Mouse (Mus musculus) left cerebral cortex, postnatal 25 days (tissue): ENCODE measurements around the gene Mipep. TPM values are rescaled to one million over a fixed set of nuclear protein-coding genes. Genes with fewer than 3 reads are reported as not detected.

Source experiments
- DNase-seq, 2 experiments: peaks; one replicate each; pipeline ENCODE4 v3.0.0; 2022; ENCODE audit warnings: low spot score in 2 of 2, mixed read lengths in 1 of 2
- intact Hi-C: fragments of 180-260 bp; cut with DNase I; formaldehyde crosslinking; loops from one replicate; pipeline ENCODE4 v1.15.1; 2025
- total RNA-seq, 2 experiments: library from RNA; stranded (reverse); gene quantifications; 2 replicates each; pipeline ENCODE4 v1.2.3; 2021

Mipep gene
- total RNA-seq, 2 experiments from 2014 or later, result 24.7 to 25.7 TPM

DNA sequence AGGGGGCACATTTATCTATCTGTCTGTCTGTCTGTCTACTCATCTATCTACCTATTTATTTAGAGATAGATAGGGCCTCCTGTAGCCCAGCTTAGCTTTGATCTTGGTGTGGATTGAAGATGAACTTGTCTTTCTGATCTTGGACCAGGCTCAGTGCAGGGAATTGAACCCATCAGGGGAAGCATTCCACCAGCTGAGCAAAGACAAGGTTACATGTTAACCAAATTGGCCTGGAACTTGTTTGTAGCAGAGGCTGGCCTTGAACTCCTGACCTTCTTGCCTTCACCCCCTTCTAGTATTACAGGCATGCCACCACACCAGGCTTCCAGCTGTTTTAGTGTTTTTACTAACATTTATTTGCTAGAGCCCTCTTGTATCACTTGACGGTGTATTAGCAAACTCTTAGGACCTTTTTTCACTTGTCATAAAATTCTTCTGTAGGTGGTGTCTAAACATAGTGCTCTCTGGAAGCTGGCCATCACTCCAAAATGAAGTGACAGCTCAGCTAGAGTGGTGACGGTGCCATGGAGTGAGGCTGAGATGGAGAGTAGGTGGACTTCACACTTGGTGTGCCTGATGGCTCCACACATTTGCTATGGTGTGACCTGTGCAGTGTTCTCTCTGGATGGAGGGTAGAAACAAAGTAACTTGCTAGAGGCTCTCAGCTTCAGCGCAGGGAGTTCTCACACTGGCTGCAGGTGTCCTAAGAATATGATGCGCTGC is 12.4 kb downstream of the Mipep start:
- peak in 1 of 2 experiments; percentile 51 for DNase-seq
- intact Hi-C loops, result no loop called here

DNA sequence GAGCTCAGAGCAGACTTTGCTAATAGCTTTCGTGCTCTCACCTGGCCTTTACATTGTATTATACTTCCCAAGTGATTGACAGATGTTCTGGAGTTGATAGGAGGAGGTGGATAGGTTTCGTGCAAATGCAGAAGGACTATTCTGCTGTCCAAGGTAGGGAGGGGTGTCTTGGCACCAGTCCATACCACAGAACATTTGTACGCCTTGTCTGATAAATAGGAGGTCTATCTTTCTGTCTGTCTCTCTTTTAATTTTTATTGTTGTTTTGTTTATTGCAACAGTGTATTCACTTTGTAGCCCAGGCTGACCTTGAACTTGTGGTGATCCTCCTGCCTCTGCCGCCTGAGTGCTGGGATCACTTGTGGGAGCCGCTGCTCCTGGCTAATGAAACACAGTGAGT is 13.2 kb downstream of the Mipep start:
- intact Hi-C loops, result no loop called here
- no peak for DNase-seq

DNA sequence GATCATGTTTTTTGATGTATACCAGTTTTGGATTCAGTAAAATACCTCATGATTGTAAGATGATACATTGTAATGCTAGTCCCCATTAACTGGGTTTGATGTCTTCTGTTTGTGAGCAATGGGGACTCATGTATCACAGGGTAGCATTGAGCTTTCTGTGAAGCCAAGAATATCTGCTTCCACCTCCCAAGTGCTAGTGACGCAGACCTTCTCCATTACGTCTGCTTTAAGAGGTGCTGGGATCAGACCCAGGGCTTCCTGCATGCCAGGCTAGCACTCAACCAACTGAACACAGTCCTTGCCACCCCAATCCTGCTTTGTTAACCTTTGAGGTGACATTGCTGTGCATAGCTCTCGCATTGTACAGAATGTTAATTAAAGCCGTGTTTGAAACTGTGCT is 14.3 kb downstream of the Mipep start:
- intact Hi-C loops, result loop anchor here (1.0 to 2.0 kb wide), 3 partner anchors 286 to 496 kb away; no protein-coding TSS in a partner anchor
- no peak for DNase-seq

DNA sequence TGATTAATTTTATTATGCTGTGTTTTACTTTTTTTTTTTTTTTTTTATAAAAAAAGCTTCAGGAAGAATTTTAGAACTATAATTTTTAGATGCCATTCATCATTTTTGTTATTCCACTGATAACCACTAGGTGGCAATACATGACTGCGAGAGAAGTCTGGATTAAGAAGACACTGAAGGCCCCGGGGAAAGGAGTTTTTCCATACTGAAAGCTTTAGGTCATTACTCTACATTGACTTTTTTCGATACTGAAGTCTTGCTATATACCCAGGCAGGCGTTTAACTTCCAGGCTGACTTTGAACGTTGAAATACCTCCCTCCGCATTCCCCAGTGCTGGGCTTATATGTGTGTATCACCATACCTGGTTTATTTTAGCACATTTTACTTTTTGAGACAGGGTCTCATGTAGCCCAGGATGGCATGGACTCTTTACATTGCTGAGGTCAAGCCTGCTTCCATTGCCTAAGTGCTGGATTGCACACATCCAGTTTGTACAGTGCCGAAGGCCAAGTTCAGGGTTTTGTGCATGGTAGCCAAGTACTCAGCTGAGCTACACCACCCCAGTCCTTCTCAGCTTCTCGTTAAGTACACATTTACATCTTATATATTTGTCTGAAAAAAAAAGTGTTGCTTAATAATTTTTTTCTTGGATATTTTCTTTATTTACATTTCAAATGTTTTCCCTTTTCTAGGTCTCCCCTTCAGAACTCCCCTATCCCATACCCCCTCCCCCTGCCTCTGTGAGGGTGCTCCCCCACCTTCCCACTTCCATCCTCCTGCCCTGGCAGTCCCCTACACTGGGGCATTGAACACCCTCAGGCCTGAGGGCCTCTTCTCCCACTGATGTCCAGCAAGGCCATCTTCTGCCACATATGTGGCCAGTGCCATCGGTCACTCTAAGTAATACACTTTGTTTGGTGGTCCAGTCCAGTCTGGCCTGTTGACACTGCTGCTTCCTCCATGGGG is 15.7 kb downstream of the Mipep start:
- intact Hi-C loops, result loop anchor here (1.0 to 2.0 kb wide), 3 partner anchors 285 to 495 kb away; no protein-coding TSS in a partner anchor
- peak in 1 of 2 experiments; percentile 60 for DNase-seq

DNA sequence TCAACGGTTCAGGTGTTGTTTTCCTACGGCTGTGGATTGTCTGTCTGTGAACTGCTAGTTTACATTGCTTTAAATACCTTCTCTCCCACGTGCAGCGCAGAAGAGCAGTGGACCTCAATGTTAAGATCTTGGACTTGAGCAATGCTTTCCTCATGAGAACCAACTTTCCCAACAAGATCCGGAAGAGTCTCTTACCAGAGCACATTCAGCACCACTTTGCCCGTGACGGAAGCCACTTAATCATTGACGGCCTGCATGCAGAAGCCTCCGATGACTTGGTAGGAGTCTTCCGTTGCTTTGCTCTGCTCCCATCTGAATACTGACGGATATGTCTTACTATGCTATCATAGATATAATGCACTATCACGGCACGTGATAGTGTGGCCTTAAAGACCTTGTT is 17.7 kb downstream of the Mipep start:
- intact Hi-C loops, result no loop called here

DNA sequence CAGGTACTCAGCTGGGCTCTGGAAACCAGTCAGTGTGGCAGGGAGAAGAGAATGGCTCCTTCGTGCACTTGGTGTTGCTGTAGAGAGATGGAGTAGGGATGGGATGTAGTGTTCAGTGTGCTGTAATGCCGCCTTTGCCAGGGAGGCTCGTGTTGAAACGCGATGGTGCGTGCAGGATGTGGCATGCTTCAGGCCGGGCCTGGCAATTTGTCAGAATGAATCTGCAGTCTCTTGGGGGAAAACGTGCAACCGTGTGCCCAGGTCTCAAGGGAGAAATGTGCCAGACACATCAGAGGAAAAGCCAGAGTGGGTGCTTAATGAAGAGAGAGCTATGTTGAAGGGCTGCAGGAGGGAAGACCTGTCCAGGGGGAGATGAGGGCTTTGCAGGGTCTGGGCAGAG is 20.6 kb downstream of the Mipep start:
- intact Hi-C loops, result no loop called here
- no peak for DNase-seq

More for the DNA sequence above, 17.7 kb downstream of the Mipep start:
- no peak for DNase-seq

DNA sequence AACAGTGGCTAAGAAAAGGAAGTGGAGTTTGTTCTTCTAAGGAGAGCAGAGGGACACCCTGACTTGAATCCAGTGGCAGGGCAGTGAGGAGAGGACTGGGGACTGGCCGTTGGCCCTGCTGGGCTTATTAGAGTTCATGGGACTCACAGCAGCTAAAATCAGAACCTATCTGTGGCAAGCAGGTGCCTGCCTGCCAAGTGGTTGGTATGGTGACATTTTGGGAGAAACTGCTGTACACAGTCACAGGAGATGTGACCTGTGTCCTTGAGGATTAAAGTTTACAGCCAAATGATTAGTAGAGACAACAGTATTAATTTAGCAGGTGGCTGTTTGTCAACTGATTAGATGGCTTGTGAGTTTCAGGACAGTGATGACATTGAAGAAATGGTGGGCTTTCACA is 21.5 kb downstream of the Mipep start:
- intact Hi-C loops, result no loop called here
- no peak for DNase-seq

DNA sequence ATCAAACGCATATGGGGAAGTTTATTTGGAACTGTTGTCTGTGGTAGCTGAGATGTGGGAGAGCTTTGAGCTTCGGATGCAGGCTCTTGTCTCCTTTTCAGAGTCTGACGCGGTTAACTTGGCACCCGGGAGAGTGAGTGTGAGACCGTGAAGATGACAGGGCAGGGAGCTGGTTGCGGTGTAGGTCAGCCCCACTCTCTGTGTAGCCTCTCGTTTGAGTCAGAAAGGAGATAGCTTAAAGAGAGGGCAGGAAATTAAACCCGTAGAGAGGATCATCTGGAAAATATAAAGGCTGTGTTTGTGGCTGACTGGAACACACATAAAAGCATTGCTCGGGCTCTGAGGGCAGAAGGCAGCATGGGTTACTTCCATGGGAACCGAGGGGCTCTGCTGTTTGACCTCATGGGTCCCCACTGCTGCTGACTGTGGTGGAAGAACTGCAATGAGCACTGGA is 22.5 kb downstream of the Mipep start:
- peak in 1 of 2 experiments; percentile 70 for DNase-seq
- intact Hi-C loops, result no loop called here

DNA sequence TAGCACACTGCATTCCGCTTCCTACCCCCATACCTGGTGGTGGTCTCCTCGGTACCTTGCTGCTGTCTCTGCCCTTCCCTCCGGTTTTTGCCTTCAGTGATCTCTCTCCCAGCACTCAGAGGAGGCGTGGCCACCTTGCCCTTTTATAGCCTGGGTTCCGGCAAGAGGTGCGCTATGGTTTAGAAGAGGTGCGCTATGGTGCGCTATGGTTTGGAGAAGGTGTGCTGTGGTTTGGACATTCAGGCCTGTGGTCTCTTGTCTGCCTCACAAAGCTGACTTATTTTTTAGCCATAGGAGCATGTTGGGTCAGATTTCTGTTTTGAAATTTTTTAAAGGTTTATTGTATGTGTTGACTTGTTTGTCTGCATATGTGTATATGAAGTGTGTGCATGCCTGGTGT is 25.5 kb downstream of the Mipep start:
- DNase-seq, result no peak
- intact Hi-C loops, result no loop called here

DNA sequence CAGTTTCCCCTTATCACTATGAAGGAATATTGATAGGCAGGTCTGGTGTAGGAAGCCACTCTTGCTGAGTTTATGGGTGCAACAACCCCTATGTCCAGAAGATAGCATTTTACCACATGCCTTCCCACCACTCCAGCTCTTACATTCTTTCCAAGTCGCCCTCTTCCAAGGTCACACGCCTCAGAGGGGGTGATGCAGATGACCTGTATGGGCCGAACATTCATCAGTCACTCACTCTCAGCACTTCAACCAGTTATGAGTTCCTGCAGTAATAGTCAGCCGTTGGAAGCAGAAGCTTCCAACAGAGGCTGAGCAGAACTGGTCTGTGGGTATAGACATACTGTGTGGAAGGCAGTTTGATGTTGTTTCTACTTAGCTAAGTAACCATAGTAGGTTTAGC is 27.2 kb downstream of the Mipep start:
- DNase-seq, result no peak
- intact Hi-C loops, result no loop called here

DNA sequence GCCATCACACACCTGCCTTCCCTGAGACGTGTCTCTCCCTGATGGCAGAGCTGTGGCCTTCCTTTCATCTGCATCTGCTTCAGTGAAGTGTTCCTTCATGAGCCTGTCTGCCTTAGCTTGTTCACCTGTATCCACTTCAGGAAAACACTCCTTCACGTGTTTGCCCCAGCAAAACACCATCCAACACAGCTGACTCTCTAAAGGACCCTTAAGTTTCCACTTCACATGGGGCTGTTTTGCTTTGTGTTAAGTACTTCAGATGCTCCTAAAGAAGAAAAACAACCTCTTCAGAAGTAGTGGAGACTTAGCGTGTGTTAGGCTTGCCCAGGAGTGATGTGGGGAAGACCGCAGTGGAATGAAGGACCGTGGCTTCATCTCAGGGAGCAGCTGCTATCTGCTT is 30.7 kb downstream of the Mipep start:
- intact Hi-C loops, result no loop called here
- no peak for DNase-seq

DNA sequence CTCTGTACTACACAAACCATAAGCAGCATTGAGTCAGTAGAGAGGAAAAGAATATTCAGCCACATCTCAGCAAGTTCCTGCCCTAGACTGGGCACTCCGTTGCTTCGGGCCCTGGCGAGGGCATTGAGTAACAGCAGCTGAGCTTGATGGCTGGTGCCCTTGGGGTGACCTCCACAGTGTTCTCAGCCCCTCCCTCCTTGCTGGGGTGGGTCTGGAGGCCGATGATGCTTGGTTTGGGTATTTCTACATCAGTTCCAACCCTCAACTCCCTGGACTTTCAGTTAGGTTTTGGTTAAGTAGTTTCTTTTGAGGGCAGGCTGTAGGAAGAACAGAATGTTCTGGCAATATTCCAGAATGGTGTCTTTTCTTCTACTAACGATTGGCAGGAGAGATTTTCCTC is 33.7 kb downstream of the Mipep start:
- intact Hi-C loops, result no loop called here
- DNase-seq, result no peak

DNA sequence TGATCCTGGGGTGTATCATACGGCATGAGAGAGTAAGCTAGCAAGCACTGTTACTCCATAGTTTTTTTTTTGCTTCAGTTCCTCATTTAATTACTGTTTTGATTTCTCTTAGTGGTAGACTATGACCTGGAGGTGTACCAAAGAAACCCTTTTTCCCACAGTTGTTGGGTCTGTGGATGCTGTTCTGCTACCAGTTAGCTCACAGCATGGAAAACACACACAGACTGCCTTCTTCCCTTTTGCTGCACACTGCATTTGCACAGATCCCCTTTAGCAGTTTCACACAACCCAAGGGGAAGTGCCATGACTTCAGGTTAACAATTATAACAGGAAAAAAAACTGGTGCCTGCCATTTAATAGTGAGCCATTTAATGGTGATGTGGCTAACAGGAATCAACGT is 45.7 kb downstream of the Mipep start:
- intact Hi-C loops, result no loop called here

DNA sequence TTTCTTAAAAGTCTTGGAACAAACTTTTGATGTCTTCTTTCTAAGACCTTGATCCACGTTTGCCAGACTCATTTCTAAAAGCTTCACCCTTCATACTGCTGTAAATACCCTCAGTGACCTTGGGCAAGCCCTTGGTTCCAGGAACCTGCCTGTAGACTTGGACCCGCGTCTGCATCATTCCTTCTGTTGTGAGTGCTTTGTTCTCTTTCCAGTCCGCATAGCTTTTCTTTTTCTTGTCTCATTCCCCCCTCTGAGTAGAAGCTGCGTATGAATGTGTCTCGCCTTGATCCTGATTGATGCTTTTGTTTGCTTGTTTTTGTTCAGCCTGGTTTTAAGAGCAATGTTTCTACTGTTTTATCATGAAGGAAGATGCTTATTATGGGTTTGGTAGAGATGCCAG is 52.3 kb downstream of the Mipep start:
- intact Hi-C loops, result no loop called here
- DNase-seq, result no peak

More for the DNA sequence above, 45.7 kb downstream of the Mipep start:
- DNase-seq, result no peak

DNA sequence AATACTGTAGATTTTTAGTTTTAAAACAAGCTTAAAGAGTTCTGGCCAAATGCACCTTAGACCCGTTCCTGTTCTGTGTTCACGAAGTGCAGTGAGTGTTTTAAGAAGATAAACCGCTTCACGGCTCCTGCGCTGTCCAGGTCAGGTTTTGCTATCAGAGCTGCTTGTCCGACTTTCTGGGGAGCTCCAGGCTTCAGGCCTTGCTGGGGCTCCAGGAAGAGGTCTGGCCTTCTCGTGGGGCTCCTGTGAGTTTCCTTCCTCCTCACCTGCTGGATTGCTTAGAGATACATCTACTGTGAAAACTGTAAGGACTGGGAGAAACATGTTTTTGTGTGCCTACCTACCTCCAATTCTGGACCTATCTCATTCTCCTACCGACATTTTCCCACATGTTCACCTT is 55.3 kb downstream of the Mipep start:
- intact Hi-C loops, result no loop called here
- no peak for DNase-seq

DNA sequence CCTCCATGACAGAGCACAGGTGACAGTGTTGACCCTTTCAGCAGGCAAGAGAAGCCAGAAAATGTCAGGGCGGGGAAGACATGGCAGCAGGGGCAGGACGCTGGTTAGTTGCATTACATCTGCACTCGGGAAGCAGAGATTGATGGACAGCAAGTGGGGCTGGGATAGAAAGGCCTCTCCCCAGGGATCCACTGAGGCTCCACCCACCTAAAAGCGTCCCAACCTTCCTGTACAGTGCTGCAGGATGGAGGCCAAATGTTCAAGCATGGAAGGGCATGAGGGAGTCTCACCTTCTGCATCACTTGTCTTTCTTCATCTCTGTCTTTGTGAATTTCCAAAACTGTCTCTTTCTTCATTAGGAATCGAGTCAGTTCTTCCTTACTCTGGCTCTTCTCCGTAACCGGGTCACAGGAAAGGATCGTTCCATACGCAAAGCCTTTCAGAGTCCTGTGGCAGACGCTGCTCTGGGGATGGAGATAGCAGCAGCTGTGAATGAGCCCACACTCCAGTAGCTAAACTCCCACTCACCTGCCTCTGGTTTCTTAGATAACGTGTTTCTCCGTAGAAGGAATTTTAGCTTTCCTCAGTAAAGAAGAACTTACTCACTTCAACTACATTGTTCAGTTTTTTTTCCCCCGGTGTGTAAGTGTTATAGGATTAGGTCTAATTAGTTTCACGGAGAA is 57.7 kb downstream of the Mipep start:
- intact Hi-C loops, result no loop called here
- DNase-seq, result peak; percentile 17 to 69

DNA sequence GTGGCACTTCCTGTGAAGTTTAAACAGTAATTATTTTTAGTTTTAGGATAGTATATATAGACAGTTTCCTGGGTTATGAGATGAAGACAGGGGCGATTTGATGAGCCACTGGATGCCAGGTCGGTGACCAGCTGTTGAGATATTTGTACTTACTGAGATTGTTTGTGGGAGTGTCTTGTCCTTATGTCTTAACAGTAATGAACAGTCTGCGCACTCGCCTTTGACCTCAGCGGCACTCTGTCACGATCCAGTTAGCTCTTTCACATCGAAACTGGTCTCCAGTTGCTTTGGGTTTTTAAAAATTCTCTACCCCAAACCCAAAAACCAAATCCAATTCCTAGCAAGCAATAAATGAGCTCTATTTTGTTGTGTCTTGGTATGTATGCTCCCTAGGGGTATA is 59.2 kb downstream of the Mipep start:
- DNase-seq, result no peak
- intact Hi-C loops, result no loop called here

DNA sequence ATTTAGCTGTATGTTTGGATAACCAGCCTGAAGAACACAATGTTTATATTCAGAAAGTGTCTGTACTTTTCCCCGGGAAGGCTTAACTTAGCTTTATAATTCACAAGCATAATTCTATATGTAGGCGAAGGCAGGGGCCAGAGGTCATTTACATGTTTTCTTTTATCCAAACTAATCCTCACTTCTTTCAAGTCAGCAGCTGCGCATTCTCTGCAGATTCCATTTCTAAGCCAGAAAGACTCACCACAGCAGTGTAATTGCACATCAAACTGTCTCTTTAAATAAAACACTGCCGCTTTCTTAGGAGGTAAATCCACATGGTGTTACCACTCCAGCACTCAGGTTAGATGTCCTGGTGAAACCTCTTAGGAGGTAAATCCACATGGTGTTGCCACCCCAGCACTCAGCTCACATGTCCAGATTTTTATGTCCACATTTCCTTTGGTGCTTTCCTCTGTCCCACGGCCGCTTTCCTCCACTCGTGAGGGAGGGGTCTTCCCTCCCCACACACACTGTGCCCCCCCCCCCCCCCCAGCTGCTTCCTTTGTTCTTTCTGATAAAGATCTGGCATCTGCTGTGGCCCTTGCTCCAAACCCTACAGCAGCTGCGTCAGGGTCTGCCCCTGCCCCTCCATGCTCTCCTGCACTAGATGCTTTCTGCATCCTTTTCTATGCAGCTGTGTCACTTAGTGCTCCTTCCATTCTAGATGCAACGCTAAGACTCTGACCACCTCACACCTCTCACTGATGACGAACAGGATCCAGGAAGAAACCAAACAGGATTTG is 61.1 kb downstream of the Mipep start:
- no peak for DNase-seq
- intact Hi-C loops, result loop anchor here (2.0 kb wide), 1 partner anchor 61 kb away; no protein-coding TSS in a partner anchor

DNA sequence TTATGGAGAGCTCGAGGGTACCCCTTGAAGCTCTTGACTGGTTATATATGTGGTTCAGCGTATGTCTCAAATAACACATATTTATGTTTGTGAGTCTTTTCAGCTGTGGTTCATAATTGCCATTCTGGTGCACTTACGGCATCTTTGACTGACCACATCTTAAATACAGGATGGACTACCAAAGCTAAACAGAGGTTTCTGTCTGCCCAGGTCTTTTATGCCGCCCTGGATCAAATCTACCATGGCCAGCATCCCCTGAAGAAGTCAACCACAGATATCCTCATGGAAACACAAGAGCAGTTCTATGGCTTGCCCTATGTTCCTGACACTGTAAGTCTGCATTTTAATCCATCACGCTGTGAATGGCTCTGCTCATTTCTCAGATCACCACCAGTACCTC is 61.8 kb downstream of the Mipep start:
- intact Hi-C loops, result loop anchor here (2.0 kb wide), 1 partner anchor 61 kb away; no protein-coding TSS in a partner anchor

More for the DNA sequence above, 61.8 kb downstream of the Mipep start:
- no peak for DNase-seq
